8 mouse cellular contexts compared by ENCODE assay signal in genomic region chr4:126967864-126968821, GRCm38 (mm10). TPM values are rescaled to one million over a fixed set of nuclear protein-coding genes. Genes with fewer than 3 reads are reported as not detected.
A peak's percentile ranks its signal among the peaks of the same experiment; 100 is the strongest.
DNase-seq lines count a peak whose midpoint lies in the region; ATAC-seq lines count a peak whose summit lies in the region.

Zmym4 (minus strand) TSS chr4:126968135.

- ATAC-seq in common myeloid progenitor, adult 5-6 weeks (replicated peaks; ENCODE audit: low read depth, poor library complexity, severe bottlenecking) = peak; percentile 99
- peak; percentile 98 for ATAC-seq in megakaryocyte progenitor cell, adult 5-6 weeks (replicated peaks; ENCODE audit: poor library complexity)

- peak; percentile 99 for DNase-seq in ZHBTc4 (ENCODE audit: low read depth, low spot score)
- DNase-seq in gastrocnemius, adult 8-10 months (ENCODE audit: low spot score in 2 of 2) = peak; percentile 87 to 92
- peak; percentile 92 for DNase-seq in induced T-regulatory cell, adult 2 months (ENCODE audit: low read depth)
- peak; percentile 93 to 95 for DNase-seq in left cerebral cortex, adult 9 months (ENCODE audit: low spot score in 2 of 2)
- peak; percentile 94 for DNase-seq in right cerebral cortex, postnatal 14 days
- peak; percentile 82 to 92 for DNase-seq in urinary bladder, postnatal 36 days (ENCODE audit: low spot score in 2 of 2)

RNA-seq across cellular contexts. Expression of gene Zmym4, which starts in this region (rescaled TPM):
- 40.8 and 57.0 TPM in 2 replicates for total RNA-seq in common myeloid progenitor, adult 5-6 weeks (2017)
- total RNA-seq in gastrocnemius, adult 8-10 months (2022) = 10 to 100 TPM; 14.4 to 22.6 (median 17.8) TPM
- 51.9 and 70.5 TPM in 2 replicates for total RNA-seq in megakaryocyte progenitor cell, adult 5-6 weeks (2015)
- 32.0 and 62.9 TPM in 2 replicates for total RNA-seq in megakaryocyte progenitor cell, adult 5-6 weeks (2017)

Comparison
In these comparisons a context has a peak if more than half of its experiments do, and no peak if none do; other contexts are left out.
1. Peak in every context shown above with its lines: DNase-seq and ATAC-seq.